Mouse (Mus musculus): ENCODE measurements around the gene Higd1c. TPM values are rescaled to one million over a fixed set of nuclear protein-coding genes. Genes with fewer than 3 reads are reported as not detected.

The Higd1c gene
- polyA plus RNA-seq, 1 experiment from 2014 or later = not detected

GRCm38 (mm10) chr15:100411731-100412130 is 47.4 kb downstream of the Higd1c start:
- Histone ChIP-seq H3K27me3 (ENCODE audit: control insufficient read depth, insufficient read depth, low read length) (no peaks in the 10 kb centered on the region), H3K9me3 (ENCODE audit: control insufficient read depth, low read length) (no peaks in the 10 kb centered on the region), H3K4me3 (ENCODE audit: low read depth, low read length) (no peak overlapping the region), H3K27ac (ENCODE audit: low read depth, low read length) (no peak overlapping the region), H3K9ac (ENCODE audit: low read length) (no peak overlapping the region), H3K4me1 (replicated peaks; ENCODE audit: control insufficient read depth, insufficient read depth, low read length) (no peaks in the 10 kb centered on the region), H3K4me2 (ENCODE audit: low read depth, low read length, severe bottlenecking) (no peak overlapping the region), H3K36me3 (ENCODE audit: control insufficient read depth, insufficient read depth, low read length) (no peaks in the 10 kb centered on the region; the same call in 1 of the 2 replicates)
- ATAC-seq (replicated peaks; ENCODE audit: low FRiP score) (no peak), DNase-seq (ENCODE audit: low spot score) (no peak)
- WGBS = 92% methylated on average over 5 of the region's 5 CpGs

- Histone ChIP-seq H3K4me1 (replicated peaks; ENCODE audit: control insufficient read depth, insufficient read depth, low read length) (no peaks in the 10 kb centered on the region), H3K4me2 (ENCODE audit: low read depth, low read length, severe bottlenecking) (no peak overlapping the region), H3K9me3 (ENCODE audit: control insufficient read depth, low read length) (no peaks in the 10 kb centered on the region), H3K36me3 (ENCODE audit: control insufficient read depth, insufficient read depth, low read length) (no peaks in the 10 kb centered on the region; the same call in 1 of the 2 replicates), H3K9ac (ENCODE audit: low read length) (no peak overlapping the region), H3K27ac (ENCODE audit: low read depth, low read length) (no peak overlapping the region), H3K27me3 (ENCODE audit: control insufficient read depth, insufficient read depth, low read length) (no peaks in the 10 kb centered on the region), H3K4me3 (ENCODE audit: low read depth, low read length) (no peak overlapping the region)
- DNase-seq (ENCODE audit: low spot score) (no peak), ATAC-seq (replicated peaks; ENCODE audit: low FRiP score) (no peak)
- 84% methylated on average over 4 of the region's 5 CpGs for WGBS
These were observed 49.0 kb downstream of the Higd1c start for GRCm38 (mm10) chr15:100413306-100413705.

- Histone ChIP-seq H3K36me3 (ENCODE audit: control insufficient read depth, insufficient read depth, low read length) (no peaks in the 10 kb centered on the region; the same call in 1 of the 2 replicates), H3K27me3 (ENCODE audit: control insufficient read depth, insufficient read depth, low read length) (no peaks in the 10 kb centered on the region), H3K4me1 (replicated peaks; ENCODE audit: control insufficient read depth, insufficient read depth, low read length) (no peaks in the 10 kb centered on the region), H3K27ac (ENCODE audit: low read depth, low read length) (no peak overlapping the region), H3K4me2 (ENCODE audit: low read depth, low read length, severe bottlenecking) (no peak overlapping the region), H3K9ac (ENCODE audit: low read length) (no peak overlapping the region), H3K9me3 (ENCODE audit: control insufficient read depth, low read length) (no peaks in the 10 kb centered on the region), H3K4me3 (ENCODE audit: low read depth, low read length) (no peak overlapping the region)
- ATAC-seq (replicated peaks; ENCODE audit: low FRiP score) (no peak), DNase-seq (ENCODE audit: low spot score) (no peak)
- 77% methylated on average over 4 of the region's 4 CpGs for WGBS
These were observed 49.7 kb downstream of the Higd1c start for GRCm38 (mm10) chr15:100414011-100414410.

- Histone ChIP-seq H3K27ac (ENCODE audit: low read depth, low read length) (no peak overlapping the region), H3K4me3 (ENCODE audit: low read depth, low read length) (no peak overlapping the region), H3K27me3 (ENCODE audit: control insufficient read depth, insufficient read depth, low read length) (no peaks in the 10 kb centered on the region), H3K36me3 (ENCODE audit: control insufficient read depth, insufficient read depth, low read length) (no peaks in the 10 kb centered on the region; the same call in 1 of the 2 replicates), H3K4me2 (ENCODE audit: low read depth, low read length, severe bottlenecking) (no peak overlapping the region), H3K9me3 (ENCODE audit: control insufficient read depth, low read length) (no peaks in the 10 kb centered on the region), H3K9ac (ENCODE audit: low read length) (no peak overlapping the region), H3K4me1 (replicated peaks; ENCODE audit: control insufficient read depth, insufficient read depth, low read length) (no peaks in the 10 kb centered on the region)
- 98% methylated on average over 13 of the region's 13 CpGs for WGBS
- ATAC-seq (replicated peaks; ENCODE audit: low FRiP score) (no peak), DNase-seq (ENCODE audit: low spot score) (no peak)
These were observed 50.6 kb downstream of the Higd1c start for GRCm38 (mm10) chr15:100414942-100415341.

DNA sequence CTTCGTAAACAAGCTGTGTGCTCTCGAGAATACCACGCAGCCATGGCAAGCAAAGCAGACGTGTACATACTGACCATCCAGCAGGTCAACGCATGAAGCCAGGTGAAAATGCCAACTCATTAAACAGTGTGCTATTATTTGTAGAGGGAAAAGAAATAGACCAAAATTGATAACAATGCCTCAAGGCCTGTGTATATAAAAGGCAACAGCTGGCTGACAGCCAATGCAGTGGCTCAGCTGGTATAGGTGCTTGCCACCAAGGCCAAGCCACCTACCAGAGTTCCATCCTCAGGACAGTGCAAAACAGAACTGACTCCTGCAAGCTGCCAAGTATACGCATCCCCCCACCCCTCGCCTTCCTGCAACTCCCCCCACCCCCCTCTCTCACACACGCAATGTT is 51.3 kb downstream of the Higd1c start:
- Histone ChIP-seq H3K9ac (ENCODE audit: low read length) (no peak overlapping the region), H3K4me3 (ENCODE audit: low read depth, low read length) (no peak overlapping the region), H3K9me3 (ENCODE audit: control insufficient read depth, low read length) (no peaks in the 10 kb centered on the region), H3K4me2 (ENCODE audit: low read depth, low read length, severe bottlenecking) (no peak overlapping the region), H3K4me1 (replicated peaks; ENCODE audit: control insufficient read depth, insufficient read depth, low read length) (no peaks in the 10 kb centered on the region), H3K27me3 (ENCODE audit: control insufficient read depth, insufficient read depth, low read length) (no peaks in the 10 kb centered on the region), H3K36me3 (ENCODE audit: control insufficient read depth, insufficient read depth, low read length) (no peaks in the 10 kb centered on the region), H3K27ac (ENCODE audit: low read depth, low read length) (no peak overlapping the region)
- 90% methylated on average over 8 of the region's 8 CpGs for WGBS
- DNase-seq (ENCODE audit: low spot score) = no peak
- no peak for ATAC-seq (replicated peaks; ENCODE audit: low FRiP score)

- H3K27me3 ChIP-seq (ENCODE audit: control insufficient read depth, insufficient read depth, low read length) = no peaks in the 10 kb centered on the region
- H3K9me3 ChIP-seq (ENCODE audit: control insufficient read depth, low read length) = no peaks in the 10 kb centered on the region
- H3K36me3 ChIP-seq (ENCODE audit: control insufficient read depth, insufficient read depth, low read length) = no peaks in the 10 kb centered on the region
- no peak overlapping the region for H3K4me3 ChIP-seq (ENCODE audit: low read depth, low read length)
- ATAC-seq (replicated peaks; ENCODE audit: low FRiP score) (no peak), DNase-seq (ENCODE audit: low spot score) (no peak)
- H3K9ac ChIP-seq (ENCODE audit: low read length) = no peak overlapping the region
- no peak overlapping the region for H3K27ac ChIP-seq (ENCODE audit: low read depth, low read length)
- H3K4me1 ChIP-seq (replicated peaks; ENCODE audit: control insufficient read depth, insufficient read depth, low read length) = peaks cover 9% of the 10 kb centered on the region
- H3K4me2 ChIP-seq (ENCODE audit: low read depth, low read length, severe bottlenecking) = no peak overlapping the region
- WGBS = 88% methylated on average over 9 of the region's 9 CpGs
These were observed 53.6 kb downstream of the Higd1c start for GRCm38 (mm10) chr15:100417854-100418450.

DNA sequence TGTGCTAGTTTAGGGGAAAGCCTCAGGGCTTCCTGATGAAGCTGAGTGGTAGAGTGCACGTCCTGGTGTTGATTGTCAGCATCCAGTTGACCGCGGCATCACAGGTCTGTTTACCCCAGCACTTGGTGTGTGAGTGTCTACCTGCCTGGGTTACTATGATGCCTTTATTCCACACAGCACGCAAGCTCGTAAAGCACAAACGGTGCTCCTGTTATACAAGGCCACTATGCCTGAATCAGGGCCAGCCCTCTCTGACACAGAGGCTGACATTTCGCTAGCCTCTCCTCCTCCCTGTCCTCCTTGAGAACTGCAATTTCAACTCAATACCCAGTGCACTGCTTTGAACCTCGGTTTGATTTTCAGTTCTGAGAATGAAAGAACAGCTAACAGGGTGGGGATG is 55.0 kb downstream of the Higd1c start:
- no peak overlapping the region for H3K4me2 ChIP-seq (ENCODE audit: low read depth, low read length, severe bottlenecking)
- peaks cover 12% of the 10 kb centered on the region for H3K4me1 ChIP-seq (replicated peaks; ENCODE audit: control insufficient read depth, insufficient read depth, low read length)
- peaks cover 8% of the 10 kb centered on the region for H3K27me3 ChIP-seq (ENCODE audit: control insufficient read depth, insufficient read depth, low read length)
- no peak overlapping the region; the same call in 1 of the 2 replicates for H3K9ac ChIP-seq (ENCODE audit: low read length)
- WGBS = 76% methylated on average over 8 of the region's 8 CpGs
- no peak overlapping the region for H3K27ac ChIP-seq (ENCODE audit: low read depth, low read length)
- no peaks in the 10 kb centered on the region for H3K9me3 ChIP-seq (ENCODE audit: control insufficient read depth, low read length)
- ATAC-seq (replicated peaks; ENCODE audit: low FRiP score) = no peak
- H3K4me3 ChIP-seq (ENCODE audit: low read depth, low read length) = no peak overlapping the region
- no peak for DNase-seq (ENCODE audit: low spot score)
- no peaks in the 10 kb centered on the region for H3K36me3 ChIP-seq (ENCODE audit: control insufficient read depth, insufficient read depth, low read length)

DNA sequence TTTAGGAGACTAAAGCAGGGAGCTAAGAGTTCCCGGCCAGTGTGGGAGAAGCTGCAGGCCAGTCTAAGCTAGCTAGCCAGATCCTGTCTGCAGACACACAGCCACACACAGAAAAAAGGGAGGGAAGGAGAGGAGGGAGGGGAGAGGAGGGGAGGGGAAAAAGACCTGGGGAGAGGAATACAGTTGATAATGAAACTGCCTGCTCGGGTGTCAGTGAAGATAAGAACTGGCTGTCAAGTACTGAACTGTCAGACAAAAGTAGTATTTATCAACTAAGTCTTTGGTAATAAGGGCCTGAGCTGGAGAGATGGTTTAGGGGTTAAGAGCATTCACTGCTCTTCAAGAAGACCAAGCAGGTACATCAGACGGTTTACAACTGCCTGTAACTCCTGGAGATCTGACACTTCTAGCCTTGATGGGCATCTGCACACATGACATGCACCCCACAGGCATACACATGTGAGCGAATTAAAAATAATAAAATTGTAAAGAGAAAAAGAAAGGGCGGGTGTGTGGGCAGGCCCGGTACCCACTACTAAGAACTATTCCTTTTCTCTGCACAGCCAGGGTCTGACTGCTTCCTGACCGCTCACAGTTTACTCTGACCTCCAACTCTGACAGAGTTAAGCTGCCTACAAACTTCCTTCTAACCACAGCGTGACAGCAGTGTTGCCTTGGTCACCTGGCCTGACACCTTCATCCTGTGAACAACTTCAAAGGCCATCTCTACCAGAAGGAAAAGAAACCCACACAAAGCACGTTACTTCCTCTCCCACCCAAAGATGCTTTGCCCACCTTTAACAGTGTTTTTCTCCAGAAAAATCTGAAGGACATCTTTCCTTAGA is 55.8 kb downstream of the Higd1c start:
- Histone ChIP-seq H3K9me3 (ENCODE audit: control insufficient read depth, low read length) (no peaks in the 10 kb centered on the region), H3K4me1 (replicated peaks; ENCODE audit: control insufficient read depth, insufficient read depth, low read length) (peaks cover 12% of the 10 kb centered on the region), H3K4me3 (ENCODE audit: low read depth, low read length) (no peak overlapping the region), H3K36me3 (ENCODE audit: control insufficient read depth, insufficient read depth, low read length) (no peaks in the 10 kb centered on the region), H3K9ac (ENCODE audit: low read length) (no peak overlapping the region; the same call in 1 of the 2 replicates), H3K27me3 (ENCODE audit: control insufficient read depth, insufficient read depth, low read length) (peaks cover 16% of the 10 kb centered on the region), H3K27ac (ENCODE audit: low read depth, low read length) (no peak overlapping the region), H3K4me2 (ENCODE audit: low read depth, low read length, severe bottlenecking) (no peak overlapping the region)
- DNase-seq (ENCODE audit: low spot score) = no peak
- no peak for ATAC-seq (replicated peaks; ENCODE audit: low FRiP score)
- 70% methylated on average over 9 of the region's 9 CpGs for WGBS
